Mouse (Mus musculus): ENCODE data around the gene Itih2.

The Itih2 gene

DNA sequence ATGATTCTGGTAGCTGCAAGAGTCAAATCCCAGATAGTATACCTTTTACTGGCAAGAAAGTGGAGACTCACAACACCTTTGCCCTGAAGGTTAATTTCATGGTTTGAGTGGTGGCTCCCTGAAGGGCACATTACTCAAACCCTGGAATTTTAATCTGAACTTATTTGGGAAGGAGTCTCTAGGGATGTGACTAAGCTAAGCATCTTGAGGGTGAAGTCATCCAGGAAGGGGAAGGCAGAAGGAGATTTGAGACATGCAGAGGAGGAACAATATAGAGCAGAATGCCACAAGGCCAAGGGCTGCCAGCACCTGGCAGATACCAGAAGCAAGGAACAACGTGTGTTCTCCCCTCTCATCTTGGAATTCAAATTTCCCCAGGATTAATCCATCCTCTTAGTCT, 12.4 kb downstream of the Itih2 start:
- DNase-seq (ENCODE audit: low spot score in 2 of 2) = no peak

DNA sequence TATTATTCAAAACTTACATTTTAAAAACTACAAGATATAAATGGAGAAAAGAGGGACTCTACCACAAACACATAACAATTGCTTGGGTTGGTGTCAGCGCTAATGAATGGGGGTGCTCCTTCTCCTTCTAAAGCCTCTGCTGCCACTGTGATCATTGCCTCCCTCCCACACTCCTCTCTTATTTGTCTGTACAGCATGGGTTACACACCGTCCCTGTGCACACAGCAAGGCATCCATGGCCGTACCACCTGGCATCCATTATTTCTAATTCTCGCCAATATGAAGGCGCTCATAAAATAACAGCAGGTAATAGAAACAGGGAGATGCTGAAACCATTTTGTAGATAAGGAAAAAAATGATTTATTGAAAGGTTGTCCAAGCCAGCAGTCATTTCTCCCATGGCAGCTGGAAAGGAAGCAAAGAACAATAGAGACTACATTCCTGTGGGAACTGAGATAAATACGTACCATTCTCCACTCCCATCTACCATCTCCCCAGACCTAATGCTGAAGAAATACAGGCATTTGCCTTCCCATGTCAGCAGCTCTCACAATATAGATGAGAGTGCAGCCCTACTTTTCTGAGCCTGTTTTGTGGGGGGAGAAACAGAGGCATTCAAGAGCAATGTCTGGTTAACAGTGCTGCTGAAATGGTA, 22.5 kb downstream of the Itih2 start:
- DNase-seq (ENCODE audit: low spot score in 2 of 2) = no peak

DNA sequence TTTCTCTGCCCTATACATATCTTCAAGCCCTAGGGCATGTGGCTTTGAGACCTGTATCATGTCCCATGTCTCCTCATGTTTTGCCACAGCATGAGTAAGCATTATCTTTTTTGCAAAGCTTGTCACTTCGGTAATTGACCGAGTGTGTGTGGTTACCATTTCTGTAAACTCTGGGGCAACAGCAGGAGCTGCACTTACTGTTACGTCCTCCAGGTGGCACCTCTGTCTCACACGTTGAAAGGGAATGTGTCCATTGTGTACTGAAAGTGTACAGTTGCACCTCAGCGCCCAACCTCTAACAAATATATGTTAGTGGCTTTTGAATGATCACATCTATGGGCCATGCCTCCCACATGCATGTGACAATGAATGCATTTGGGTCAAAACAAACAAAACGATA, 30.0 kb downstream of the Itih2 start:
- peak; percentile 48 to 49 for DNase-seq (ENCODE audit: low spot score in 2 of 2)

DNA sequence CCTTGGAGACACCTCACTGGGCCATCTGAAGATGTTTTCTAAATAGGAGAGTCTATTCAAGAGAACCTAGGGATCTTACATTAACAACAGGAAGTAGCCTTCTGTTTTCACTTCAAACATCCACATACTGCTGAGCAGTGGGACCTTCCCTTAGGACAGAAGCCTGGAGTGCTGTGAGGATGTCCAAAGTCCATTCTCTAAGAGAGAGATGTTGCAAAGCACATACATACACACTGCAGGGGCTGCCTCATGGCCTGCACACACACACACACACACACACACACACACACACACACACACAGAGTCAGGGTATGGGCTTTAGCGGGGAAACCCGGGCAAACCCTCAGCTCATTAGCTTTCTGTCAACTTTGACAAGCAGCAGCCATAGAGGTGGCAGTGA, 30.7 kb downstream of the Itih2 start:
- DNase-seq (ENCODE audit: low spot score in 2 of 2) = no peak

DNA sequence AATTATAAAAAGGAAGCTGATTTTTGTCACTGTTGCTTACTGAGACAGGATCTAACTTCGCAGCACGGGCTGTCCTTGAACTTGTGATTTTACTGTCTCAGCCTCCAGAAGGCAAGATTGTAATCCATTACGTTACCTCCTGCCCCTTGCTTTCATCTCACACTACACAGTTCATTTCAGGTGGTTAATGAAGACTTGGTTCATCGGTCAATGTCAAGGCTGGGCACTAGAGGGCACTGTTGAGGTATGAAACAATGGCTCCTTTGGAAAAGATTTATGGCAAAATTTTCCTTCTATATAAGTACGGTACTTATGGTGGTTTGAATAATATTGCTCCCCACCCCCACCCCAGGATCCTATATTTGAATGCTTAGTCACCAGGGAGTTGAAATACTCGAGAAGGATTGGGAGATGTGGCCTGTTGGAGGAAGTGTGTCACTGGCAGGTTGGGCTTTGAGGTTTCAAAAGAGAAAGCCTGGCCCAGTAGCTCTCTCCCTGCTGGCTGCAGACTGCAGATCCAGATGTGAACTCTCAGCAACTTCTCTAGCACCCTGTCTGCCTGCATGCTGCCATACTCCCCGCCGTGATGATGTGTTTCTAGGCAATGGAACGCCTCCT, 32.5 kb downstream of the Itih2 start:
- DNase-seq (ENCODE audit: low spot score in 2 of 2) = peak in 1 of 2 experiments; percentile 35

DNA sequence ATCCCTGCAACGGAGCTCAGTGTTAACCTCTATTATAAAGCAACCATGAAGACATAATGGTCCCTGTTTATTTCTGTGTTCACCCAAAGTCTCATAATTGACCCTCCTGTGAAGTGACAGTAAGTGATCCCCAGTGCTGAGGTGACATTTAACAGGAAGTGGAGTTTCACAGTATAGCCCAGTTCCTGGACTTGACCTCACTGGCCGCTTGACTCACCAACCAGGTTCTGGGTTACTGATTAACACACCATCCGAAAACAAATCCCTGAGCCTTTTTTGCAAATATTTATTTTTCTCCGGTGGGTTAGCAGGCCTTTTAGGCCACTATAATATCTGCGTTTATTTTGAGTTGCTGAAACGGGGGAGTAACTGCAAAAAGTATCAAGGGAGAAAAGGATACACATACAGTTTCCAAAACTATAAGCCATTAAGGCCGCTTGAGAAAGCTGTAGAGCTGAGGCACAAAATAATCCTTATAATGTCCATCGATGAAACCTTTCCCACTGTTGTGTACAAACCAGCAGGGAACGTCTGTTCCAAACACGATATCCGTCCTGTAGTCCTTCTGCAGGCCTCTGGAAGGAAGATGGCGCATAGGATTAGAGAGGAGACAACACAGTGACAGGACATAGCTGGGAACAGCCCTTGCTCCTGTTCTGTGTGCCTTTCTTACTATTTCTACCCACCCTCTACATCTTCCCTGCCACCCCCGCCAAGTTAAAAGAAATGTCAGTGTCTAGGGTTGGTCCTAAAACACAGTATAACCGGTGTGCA, 36.7 kb downstream of the Itih2 start:
- no peak for DNase-seq (ENCODE audit: low spot score in 2 of 2)

DNA sequence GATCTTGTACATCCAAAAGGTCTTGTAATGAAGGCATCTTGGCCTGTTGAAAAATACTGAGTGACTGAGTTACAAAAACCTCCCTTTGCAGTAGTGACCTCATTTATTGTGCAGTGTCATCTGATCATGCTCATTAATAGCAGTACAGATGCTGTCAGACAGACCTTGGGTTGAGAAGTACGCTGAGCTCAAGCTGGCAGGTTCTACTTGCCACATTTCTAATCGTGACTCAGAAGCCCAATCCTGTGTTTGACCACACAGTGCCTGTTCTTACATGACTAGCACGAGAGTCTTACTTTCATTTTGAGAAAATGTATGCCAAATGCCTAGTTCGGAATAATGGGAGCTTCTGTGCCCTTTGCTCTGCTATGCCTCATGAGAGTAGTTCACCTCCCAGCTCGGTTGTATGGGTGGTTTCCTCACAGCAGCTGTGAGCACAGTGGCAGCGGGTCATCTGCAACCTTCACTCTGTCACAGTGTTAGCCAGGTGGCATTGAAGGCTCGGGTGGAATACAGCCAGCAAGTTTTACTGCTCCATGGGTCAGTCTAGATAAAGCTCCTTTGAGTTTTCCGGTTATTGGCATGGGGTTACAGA, 43.8 kb downstream of the Itih2 start:
- DNase-seq (ENCODE audit: low spot score in 2 of 2) = peak in 1 of 2 experiments; percentile 15

DNA sequence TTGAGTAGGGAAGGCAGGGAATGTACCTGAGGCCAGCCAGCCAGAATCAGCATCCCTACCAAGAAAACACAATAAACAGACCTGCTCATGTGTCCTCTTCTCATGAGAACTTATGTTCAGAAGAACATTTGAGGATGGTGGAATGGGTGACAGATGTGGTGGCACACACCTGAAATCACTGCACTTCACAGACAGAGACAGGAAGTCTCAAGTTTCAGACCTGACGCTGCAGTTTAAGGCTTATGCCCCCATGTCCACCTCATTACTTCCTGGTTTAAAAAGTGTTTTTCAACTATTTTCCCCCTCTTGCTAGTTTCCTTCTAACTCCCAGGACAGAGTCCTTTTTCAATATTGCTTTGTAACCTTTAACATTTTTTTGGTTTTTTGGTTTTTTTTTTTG, 48.5 kb downstream of the Itih2 start:
- no peak for DNase-seq (ENCODE audit: low spot score in 2 of 2)

DNA sequence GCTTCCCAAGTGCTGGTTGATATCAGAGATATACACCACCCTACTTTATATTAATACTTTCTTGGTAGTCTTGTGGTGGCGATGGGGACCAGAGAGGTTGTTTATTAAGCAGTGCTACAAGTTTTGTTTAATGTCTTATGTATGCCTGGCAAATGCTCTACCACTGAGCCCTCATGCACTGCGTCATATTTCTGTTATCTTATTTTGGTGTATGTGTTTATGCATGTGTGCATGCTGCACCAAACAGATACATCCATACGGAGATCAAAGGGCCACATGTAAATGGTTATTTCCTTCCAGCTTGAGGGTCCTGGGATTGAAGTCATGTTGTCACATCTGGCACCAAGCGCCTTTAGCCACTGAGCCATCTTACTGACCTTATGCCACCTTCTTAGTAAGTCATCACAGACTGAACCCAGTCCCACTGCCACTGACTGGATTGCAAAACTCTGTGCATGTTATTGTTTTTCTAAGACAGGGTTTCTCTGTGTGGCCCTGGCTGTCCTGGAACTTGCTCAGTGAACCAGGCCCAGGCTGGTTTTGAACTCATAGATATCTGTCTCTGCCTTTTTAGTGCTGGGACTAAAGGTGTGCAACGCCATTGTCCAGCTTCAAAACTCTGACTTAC, 49.6 kb downstream of the Itih2 start:
- no peak for DNase-seq (ENCODE audit: low spot score in 2 of 2)

DNA sequence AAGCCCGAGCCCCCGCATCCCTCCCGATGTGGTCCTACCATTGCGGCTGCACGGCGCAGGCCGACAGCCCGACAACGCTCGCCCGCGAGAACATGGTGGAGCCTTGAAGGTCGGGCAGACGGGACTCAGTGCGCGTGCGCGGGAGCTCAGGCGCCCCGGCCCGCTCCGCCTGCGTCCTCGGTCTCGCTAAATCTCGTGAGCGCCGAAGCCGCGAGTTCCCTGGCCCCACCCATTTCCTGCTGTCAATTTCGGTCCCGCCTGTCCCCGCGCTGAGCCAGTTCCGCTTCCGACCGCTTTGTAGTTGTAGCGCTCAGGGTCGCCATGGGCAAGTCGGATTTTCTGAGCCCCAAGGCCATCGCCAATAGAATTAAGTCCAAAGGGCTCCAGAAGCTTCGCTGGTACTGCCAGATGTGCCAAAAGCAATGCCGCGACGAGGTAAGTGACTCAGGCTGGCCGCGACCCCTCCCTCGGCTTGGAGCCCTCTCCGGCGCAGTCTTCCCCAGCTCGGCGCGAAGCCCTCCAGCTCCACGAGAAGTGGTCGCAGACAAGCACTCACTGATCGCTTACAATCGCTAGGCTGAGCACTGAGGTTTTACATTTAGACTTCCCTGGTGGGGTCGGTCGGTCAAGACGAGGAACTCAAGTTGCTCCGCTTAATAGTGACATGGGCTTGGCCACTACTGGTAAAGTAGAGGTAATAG, 50.7 kb downstream of the Itih2 start, which contains the start of the genes Atp5c1 and Kin:
Gene Atp5c1, minus strand, starts transcription at position 201 of the 701 bp plus-strand sequence.
Gene Kin, plus strand, starts transcription at position 284 of the 701 bp plus-strand sequence.
- DNase-seq (ENCODE audit: low spot score in 2 of 2) = peak; percentile 93 to 97

DNA sequence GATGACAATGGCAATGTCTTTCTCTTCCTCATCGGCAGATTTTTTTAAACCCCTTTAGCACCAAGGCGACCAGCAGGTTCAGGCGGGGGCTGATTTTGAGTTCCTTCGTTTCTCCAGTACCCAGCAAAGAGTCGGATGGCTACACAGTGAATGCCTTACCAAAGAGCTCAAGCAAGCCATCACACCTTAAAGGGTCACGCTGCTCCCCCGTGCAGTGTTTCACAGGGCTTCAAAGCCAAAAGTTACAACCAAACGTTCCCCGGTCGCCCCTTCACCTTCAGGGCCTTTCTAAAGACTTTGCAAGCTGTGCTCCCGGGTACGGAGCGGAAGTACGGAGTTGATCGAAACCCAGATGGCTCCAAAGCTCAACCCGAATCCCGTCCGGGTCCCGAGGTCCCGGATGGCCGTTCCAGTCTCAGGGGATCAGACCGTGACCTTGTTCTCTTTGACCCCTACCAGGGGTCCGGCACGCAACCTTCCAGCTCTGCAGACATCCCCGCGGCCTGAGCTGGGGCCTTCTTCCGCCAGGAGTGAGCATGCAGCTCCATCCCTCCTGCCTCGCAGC, 51.4 kb downstream of the Itih2 start:
- DNase-seq (ENCODE audit: low spot score in 2 of 2) = no peak

DNA sequence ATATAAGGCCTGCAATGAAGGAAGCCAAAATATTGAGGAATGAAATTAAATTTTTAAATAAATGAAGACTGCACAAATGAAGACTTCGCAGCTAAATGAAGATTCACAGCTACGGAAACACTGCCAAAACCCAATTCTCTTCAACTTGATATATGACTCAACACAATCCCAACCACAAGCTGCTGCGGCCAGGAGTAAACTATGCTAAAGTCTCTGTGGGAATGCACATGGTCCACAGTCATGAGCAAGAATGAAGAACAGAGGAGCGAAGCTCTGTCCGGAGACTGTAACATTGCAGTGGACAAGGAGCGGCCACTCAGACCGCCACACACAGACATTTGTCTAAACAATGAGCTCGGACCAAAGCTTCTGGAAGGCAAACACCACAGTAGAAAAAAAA, 54.5 kb downstream of the Itih2 start:
- no peak for DNase-seq (ENCODE audit: low spot score in 2 of 2)

DNA sequence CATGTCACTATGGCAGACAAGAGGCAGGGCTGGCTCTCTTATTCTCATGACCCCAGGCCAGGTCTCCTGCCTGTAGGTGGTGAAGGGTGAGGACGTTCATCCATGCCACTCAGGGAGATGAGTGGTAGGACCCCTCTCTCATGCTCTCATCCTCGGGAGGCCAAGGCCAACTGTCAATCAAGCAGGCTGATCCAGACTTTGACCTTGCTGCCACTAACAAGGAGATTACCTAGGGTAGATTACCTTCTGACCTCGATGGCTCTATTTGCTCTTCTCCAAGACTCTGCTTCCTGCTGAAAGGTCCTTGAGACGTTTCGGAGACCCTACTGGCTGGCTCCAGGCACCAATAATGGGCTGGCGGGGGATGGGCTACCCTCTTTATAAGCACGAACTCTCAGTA, 56.7 kb downstream of the Itih2 start:
- DNase-seq (ENCODE audit: low spot score in 2 of 2) = no peak

DNA sequence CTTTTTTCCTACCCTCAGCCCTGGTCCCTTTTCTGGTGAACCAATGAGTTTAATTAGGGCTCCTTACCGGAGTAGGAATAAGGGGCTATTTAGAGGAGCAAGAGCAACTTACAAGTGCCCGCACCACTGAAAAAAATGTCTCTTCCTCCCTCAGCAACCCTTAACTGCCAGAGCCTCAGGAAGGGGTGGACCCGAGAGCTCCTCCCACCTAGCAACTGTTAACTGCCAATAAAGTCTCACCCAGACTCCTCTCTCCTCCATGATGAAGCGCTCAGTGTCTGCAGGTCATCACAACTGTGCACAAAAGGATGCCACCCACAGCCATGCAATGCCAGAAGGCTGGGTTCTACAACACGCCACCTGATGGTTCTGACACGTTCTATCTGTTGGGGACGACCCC, 59.4 kb downstream of the Itih2 start:
- DNase-seq (ENCODE audit: low spot score in 2 of 2) = no peak

DNA sequence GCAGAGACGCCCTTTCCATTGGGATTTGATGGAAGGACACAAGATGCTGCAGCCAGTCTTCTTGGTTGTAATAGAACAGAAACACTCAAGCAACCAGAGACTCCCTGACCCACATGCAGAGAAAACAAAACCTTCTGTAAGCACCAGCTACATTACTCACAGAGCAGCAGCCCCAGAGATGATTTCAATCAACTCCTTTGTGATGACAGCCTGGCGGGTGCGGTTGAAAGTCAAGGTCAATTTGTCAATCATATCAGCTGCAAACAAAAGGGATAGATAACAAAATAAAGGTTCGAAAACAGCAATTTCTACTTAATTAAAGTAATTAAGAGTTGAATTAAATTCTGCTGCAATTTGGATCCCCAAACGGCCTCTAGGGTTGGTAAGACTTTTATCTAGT, 72.4 kb downstream of the Itih2 start:
- DNase-seq (ENCODE audit: low spot score in 2 of 2) = no peak

DNA sequence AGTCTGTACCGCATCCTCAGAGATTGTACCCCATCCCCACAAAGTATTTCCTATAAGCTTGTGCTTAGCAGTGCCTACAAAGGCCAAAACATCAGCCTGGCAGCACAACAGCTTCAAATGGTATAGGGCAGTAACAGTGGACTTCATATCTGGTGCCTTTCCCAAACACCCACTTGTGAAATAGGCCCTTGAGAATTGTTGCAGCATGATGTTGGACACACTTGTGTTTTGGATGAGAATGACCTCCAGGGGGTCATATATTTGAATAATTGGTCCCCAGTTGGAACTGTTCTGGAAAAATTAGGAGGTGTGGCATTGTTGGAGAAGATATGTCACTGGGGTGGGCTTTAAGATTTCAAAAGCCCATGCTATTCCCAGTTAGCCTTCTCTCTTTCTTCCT, 79.2 kb downstream of the Itih2 start:
- DNase-seq (ENCODE audit: low spot score in 2 of 2) = peak in 1 of 2 experiments; percentile 10

DNA sequence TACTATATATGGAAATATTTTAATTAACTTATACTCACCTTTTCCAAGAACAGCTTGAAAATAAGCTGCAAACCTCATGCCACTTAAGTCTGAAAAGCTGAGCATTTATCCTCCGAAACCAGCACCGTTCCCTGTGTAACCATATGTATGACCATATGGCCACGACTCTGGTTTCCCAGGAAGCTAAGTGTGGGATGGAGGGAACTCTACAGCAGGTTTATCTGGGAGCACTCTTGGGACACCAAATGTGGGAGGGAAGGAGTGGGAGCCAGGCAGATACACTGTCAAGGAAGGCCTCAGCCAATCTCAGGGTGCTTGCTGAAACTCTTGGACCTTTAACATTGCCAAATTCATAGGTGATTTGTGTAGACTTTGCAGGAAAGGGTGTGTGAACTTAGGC, 80.3 kb downstream of the Itih2 start:
- no peak for DNase-seq (ENCODE audit: low spot score in 2 of 2)

DNA sequence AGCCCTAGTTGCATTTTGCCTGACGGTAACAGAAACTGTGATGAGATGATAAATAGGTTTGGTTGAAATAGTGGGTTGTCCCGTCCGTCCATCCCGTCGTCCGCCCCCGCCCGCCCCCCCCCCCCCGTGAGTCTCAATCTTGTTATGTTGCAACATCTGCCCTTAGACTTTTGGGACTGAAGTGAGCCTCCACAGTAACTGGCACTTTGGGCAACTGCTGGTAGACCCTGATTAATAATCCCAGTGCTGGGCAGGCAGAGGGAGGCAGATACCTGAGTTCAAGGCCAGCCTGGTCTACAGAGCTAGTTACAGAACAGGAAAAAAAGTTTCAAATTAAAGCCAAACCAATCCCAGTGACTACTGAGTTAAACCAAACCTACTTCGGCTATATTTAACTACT, 81.7 kb downstream of the Itih2 start:
- DNase-seq (ENCODE audit: low spot score in 2 of 2) = no peak

DNA sequence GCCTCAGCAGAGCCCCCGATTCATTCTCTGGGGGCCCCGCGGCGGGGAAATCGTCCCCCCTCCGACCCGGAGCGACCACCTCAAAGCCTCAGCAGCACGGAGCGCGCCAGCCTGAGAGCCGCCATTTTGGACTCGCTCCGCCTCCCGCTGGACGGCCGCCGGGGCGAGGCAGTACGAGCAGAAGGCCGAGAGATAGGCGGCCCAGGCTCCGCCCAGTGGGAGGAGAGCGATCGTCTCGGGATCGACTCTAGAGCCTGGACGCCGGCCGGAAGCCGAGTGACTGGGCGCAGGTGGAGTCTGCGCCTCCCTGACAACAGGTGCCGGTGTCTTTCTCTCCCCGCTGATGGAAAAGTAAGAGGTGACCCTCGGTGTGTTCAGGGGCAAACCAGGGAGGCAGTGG, 82.7 kb downstream of the Itih2 start, which contains the start of gene Taf3:
Gene Taf3, minus strand, starts transcription at position 136 of the 400 bp plus-strand sequence.
- peak; percentile 91 to 93 for DNase-seq (ENCODE audit: low spot score in 2 of 2)

DNA sequence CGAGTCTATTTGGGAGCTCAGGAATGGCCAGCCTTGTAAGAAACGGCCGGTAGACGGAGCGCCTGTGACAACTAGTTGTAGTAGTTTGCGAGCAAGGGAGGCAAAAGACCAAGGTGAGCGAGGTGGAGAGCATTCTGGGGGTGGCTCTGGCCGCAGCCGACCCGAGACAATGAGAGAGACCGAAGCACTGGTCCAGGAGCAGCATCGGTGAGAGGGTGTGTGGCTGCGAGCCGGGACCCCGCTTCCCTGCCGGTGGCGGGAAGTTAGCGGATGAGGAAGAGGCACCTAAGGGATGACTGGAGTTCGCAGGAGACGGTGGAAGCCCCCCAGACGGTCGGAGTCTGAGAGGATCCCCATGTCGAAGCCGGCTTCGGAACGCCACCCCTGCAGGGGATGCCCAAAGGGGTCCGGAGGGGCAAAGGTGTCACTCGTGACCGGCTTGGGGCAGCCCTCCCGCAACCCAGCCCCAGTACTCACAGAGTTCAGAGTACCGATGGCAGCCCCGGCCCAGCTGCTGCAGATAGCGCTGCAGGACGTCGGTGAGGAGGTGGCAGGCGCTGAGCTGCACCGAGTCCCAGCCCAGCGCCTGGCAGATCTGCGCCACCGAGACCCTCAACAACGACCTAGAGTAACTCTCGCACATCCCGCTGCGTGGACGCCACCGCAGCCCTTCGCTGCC, 83.3 kb downstream of the Itih2 start:
- peak; percentile 6 to 26 for DNase-seq (ENCODE audit: low spot score in 2 of 2)

All from urinary bladder, postnatal 36 days (tissue).